Mouse (Mus musculus): Measurements from ENCODE around the gene Ccnc.

Gene Ccnc

DNA sequence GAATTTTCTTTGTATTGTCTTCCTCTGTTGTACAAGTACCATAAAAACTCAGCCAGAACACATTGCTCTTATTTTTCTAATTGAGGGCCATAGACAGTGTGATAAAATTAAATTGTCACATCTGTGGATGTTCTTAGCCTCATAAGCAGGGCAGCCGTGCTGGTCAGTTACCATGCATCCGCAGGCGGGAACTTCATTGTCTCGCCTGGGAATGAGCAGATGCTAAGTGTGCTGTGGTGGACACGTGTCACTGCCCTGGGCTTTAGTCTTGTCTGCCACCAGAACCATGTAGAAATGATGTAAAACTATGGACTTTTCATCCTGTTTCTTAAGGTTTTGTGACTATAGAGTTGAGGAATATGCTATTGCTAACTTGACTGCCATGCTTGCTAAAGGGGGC, 79.7 kb downstream of the Ccnc start:
- DNase-seq, result no peak
